Mouse (Mus musculus): ENCODE data around the gene Asic2.

DNA sequence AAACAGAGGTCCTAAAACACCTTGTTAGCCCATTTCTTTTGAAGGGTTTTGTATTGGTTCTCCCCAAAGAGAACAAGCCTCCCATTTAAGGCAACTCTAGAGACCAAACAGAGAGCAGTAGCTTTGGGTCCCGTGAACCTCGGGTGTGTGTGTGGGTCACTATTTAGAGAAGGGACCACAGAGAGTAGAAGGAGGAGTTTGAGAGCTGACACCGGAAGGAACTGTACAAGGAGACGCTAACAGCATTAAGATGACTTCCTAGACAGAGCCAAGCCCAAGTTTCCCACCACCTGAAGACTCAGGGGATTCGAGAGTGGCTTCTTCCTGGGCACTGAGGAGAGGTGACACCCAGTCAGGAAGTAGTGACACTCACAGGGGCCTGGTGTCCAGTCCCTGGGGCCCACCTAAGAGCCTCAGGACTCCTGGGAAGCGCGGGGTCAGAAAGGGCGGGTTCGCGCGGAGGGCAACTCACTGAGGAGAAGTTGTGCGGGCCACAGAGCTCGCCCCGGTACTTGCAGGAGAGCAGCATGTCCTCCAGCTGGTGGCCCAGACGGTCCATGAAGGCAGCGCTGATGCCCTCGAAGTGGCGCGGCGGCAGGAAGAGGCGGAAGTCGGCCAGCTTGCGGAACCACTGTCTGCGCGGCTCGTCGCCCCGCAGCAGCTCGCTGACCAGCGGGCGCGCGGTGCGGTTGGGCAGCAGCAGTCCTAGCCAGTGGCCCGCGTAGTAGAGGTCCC lies 816.8 kb downstream of the Asic2 start:
- no peak for TF ChIP-seq CTCF (IDR thresholded peaks at IDR 0.05; ENCODE audit: borderline replicate concordance, insufficient read depth, low read depth, low read length)
- TF ChIP-seq POLR2A (IDR thresholded peaks at IDR 0.05; ENCODE audit: borderline replicate concordance, insufficient read depth, low read length) = no peak
